Mouse (Mus musculus) bone marrow, adult 2 months (tissue): Measurements from ENCODE around the gene Rps6ka1. TPM values are rescaled to one million over a fixed set of nuclear protein-coding genes. Genes with fewer than 3 reads are reported as not detected.
A peak's percentile ranks its signal among the peaks of the same experiment; 100 is the strongest.
"Not testable (repeated sequence)": the region's sequence is repeated elsewhere in the genome, so short reads cannot be mapped to it uniquely, and the experiment has no call there.

Experiments used
- H3K27ac ChIP-seq: fragments of 200-500 bp; 2 replicates; pipeline ENCODE4 v1.5.1; 2012; ENCODE audit warnings: low read depth, mild to moderate bottlenecking, control low read depth, inconsistent platforms, low read length; ENCODE audit not compliant: control insufficient read depth, poor library complexity, insufficient read depth
- H3K4me1 ChIP-seq: fragments of 200-500 bp; 2 replicates; pipeline ENCODE4 v1.6.1; 2011; ENCODE audit warnings: low read length; ENCODE audit not compliant: control insufficient read depth, insufficient read depth
- H3K4me3 ChIP-seq: fragments of 200-500 bp; replicated peaks from 2 replicates; pipeline ENCODE3; 2011; ENCODE audit warnings: mild to moderate bottlenecking, low read depth, low read length, control low read depth; ENCODE audit not compliant: control insufficient read depth
- CTCF ChIP-seq: fragments of 200-500 bp; IDR thresholded peaks from 2 replicates; pipeline ENCODE4 v1.5.1; 2011; ENCODE audit warnings: low read length, control low read depth; ENCODE audit not compliant: control insufficient read depth, insufficient read depth
- POLR2A ChIP-seq: fragments of 200-500 bp; IDR thresholded peaks from 2 replicates; pipeline ENCODE4 v1.6.1; 2011; ENCODE audit warnings: low read depth, mild to moderate bottlenecking, control low read depth, low read length, borderline replicate concordance; ENCODE audit not compliant: control insufficient read depth
- WGBS: fragments of 180-500 bp; shearing (Covaris S2); methylation state at CpG from one replicate; pipeline ENCODE4 v1.1.7; 2018; 5-methylcytosine and 5-hydroxymethylcytosine counted together
- polyA plus RNA-seq: library from polyadenylated mRNA; stranded (reverse); fragments of >200 nt; gene quantifications from 2 replicates; pipeline ENCODE4 v1.2.4, GENCODE M21; 2011; ENCODE audit warnings: low replicate concordance; ENCODE audit not compliant: missing spikeins, insufficient read depth, insufficient read length

Gene Rps6ka1
- polyA plus RNA-seq, 1 experiment, result 79.3 TPM

DNA sequence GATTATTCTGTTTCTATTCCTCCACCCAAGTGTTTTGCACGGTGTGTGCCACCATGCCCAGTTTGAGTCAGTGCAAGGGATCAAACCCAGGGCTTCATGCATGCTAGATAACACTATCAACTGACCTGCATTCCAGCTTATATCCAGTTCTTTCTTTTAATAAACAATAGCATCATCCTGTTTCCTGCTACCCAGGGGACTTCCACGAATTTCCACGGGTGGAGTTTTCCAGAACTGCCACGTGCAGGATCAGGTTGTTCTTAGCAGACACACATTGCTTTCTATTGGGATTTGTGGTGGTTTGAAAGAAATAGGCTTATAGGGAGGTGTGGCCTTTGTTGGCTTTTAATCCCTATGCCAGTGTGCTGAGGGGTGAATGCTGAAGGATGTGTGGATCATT is 24.4 kb upstream of the Rps6ka1 start:
- peaks cover 8% of the 10 kb centered on the region for H3K4me1 ChIP-seq
- H3K27ac ChIP-seq, result no peak overlapping the region
- WGBS, result 75% methylated on average over 4 of the region's 4 CpGs
- H3K4me3 ChIP-seq, result no peak overlapping the region
- TF ChIP-seq POLR2A, result no peak
- no peak for TF ChIP-seq CTCF

DNA sequence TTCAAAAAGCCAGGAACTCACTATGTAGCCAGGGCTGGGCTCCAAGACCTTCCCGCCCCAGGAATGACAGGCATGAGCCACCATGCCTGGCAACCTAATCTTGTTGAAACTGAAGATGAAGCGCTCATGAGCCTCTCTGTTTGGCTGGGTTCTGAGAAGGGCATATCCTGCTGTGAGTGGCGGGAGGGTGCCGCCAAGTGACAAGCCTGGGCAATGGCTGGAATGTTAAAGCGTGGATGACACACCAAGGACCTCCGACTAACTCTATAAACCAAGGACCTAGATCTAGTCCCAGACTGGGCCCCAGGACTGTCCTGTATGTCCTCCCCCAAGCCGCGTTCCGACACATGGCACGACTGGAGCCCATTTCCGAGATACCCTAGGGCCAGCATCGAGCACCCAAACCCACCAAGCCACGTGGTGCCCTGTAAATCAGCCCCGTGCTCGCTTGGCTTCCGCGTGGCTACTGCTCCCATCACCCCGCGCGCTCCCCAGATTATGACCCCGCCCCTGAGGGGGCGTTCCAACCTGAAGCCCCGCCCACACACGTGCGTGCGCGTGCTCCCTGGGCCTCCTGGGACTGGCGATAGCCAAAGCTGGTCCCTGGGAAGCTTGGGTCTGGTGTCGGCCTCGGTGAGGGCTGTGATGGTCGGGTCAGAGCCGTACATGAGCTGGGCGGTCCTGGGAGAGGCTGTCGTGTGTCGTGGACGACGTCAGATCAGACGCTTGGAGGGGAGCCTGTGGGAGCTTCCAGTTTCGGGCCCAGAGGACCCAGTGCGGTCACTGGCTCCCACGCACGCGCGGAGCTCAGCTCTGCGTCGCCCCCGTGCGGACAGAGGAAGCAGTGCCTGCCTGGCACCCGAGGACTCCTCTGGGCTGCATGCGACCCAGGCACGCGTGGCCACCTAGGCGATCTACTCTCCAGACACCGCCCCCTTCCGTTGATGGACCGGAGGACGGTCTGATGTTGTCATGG is 22.9 kb upstream of the Rps6ka1 start:
- TF ChIP-seq CTCF (peak; percentile 96), POLR2A (peak; percentile 79)
- WGBS, result under 1% methylated on average over 57 of the region's 57 CpGs
- peak overlapping the region; percentile 85 for H3K27ac ChIP-seq

DNA sequence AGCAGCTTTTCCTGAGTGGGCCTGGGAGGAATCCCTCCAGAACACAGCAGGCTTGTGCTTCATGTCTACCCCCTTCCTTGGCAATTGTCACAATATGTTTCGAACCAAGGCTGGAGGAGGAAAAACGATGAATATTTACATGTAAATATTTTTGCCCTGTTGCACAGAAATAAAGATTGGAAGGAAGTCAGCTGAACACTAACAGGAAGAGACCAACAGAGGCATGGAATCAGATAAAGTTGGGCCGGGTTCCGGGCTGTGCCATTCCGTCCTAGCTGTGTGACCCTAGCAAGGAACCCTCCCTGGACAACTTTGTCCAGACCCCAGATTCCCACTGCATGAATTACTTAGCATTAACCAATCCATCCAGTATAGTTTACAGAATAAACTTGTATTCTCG is 20.5 kb upstream of the Rps6ka1 start:
- Histone ChIP-seq H3K4me1 (peaks cover 15% of the 10 kb centered on the region), H3K27ac (peak overlapping the region; percentile 29)
- WGBS, result 40% methylated on average over 6 of the region's 6 CpGs

More for the DNA sequence above, 22.9 kb upstream of the Rps6ka1 start:
- peaks cover 8% of the 10 kb centered on the region for H3K4me1 ChIP-seq
- H3K4me3 ChIP-seq, result peak overlapping the region; percentile 87

DNA sequence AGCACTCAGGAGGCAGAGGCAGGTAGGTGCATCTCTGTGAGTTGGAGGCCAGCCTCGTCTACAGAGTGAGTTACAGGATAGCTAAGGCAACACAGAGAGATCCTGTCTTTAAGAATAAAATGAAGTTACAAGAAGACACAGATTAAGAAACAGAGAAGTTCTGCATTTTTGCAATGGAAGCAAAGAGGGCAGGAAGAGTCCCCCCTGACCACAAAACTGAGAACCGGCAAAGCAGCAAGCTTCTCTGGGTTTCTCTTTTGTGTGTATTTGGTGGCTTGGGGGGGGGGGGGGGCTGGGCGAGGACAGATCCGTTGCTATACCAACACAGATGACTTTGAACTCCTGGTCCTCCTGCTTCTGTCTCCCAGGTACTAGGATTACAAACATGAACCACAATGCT is 19.5 kb upstream of the Rps6ka1 start:
- Histone ChIP-seq H3K4me1 (peaks cover 15% of the 10 kb centered on the region), H3K27ac (peak overlapping the region; percentile 96), H3K4me3 (no peak overlapping the region)
- TF ChIP-seq CTCF, result no peak
- no peak for TF ChIP-seq POLR2A
- WGBS, result 3% methylated on average over 4 of the region's 4 CpGs

More for the DNA sequence above, 20.5 kb upstream of the Rps6ka1 start:
- TF ChIP-seq CTCF (no peak), POLR2A (no peak)
- no peak overlapping the region for H3K4me3 ChIP-seq

DNA sequence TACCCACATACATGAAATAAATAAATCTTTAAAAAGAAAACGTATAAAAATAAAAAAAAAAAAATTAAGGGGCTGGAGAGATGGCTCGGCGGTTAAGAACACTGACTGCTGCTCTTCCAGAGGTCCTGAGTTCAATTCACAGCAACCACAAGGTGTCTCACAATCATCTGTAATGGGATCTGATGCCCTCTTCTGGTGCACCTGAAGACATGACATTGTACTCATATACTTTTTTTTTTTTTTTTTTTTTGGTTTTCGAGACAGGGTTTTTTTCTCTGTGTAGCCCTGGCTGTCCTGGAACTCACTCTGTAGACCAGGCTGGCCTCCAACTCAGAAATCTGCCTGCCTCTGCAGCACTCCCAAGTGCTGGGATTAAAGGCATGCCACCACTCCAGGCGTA is 18.7 kb upstream of the Rps6ka1 start:
- peaks cover 15% of the 10 kb centered on the region for H3K4me1 ChIP-seq
- WGBS, result 62% methylated on average over 5 of the region's 5 CpGs

DNA sequence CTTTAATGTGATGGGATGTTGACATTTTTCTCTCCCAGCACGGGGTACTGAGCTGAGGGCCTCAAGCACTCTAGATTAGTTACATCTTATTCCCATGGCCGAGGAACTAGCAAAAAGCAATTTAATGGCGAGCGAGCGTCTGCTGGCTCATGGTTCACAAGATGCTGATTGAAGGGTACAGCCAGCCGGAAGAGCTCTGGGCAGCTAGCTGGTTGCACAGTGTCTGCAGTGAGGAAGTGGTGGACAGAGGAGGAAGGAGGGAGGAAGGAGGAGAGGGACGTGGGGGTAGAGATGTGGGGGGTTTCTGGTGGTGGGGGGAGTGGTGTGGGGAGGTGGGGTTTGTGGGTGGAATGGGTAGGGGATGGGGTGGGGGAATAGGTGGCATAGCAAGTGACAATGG is 17.6 kb upstream of the Rps6ka1 start:
- Histone ChIP-seq H3K4me1 (peaks cover 13% of the 10 kb centered on the region), H3K4me3 (no peak overlapping the region), H3K27ac (peak overlapping the region; percentile 33; the same call in 1 of the 2 replicates)
- 8% methylated on average over 7 of the region's 7 CpGs for WGBS
- TF ChIP-seq POLR2A, result no peak
- no peak for TF ChIP-seq CTCF

More for the DNA sequence above, 18.7 kb upstream of the Rps6ka1 start:
- peak overlapping the region; percentile 96; the same call in 1 of the 2 replicates for H3K27ac ChIP-seq
- H3K4me3 ChIP-seq, result not testable (repeated sequence)

DNA sequence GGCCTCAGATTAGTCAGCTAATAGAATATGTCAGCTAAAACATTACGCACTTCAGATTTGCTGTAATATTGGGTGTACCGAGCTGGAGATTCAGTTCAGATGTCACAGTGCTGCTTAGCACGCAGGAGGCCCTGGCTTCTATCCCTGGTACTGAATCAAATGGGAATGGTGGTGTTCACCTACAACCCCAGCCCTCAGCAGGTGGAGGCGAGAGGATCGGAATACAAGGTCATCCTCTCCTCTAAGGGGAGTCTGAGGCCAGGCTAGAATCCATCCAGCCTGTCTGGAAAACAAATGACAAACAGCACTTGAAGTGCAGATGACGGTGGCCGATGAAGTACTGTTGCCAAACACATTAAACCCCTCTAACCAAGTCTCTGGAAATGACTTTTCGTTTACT is 16.7 kb upstream of the Rps6ka1 start:
- no peak for TF ChIP-seq POLR2A
- TF ChIP-seq CTCF, result no peak
- 74% methylated on average over 8 of the region's 8 CpGs for WGBS
- peaks cover 13% of the 10 kb centered on the region for H3K4me1 ChIP-seq
- 0 out of 2 replicates have a peak overlapping the region, but pooled peaks have one; percentile 36 for H3K27ac ChIP-seq
- no peak overlapping the region for H3K4me3 ChIP-seq

DNA sequence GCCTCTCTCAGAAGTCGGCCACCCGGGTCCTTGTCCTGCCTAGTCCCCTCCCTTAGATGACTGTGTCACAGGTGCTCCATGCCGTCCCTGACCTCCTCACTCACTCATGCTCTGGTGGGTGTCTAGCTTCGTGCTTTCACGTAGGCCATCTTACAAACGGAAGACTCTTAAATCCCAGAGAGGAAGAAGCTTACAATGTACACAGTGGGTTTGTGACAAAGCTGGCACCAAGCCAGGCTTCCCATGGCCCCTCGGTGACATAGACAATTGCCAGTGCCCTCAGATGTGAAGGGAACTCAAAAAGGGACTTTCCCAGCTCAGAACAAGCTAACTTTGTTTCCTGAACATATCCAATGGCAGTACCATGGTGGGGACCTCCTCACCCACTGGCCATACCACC is 15.8 kb upstream of the Rps6ka1 start:
- H3K4me1 ChIP-seq, result peaks cover 14% of the 10 kb centered on the region
- TF ChIP-seq CTCF (no peak), POLR2A (no peak)
- no peak overlapping the region for H3K4me3 ChIP-seq
- no peak overlapping the region for H3K27ac ChIP-seq
- 38% methylated on average over 7 of the region's 7 CpGs for WGBS
